Mouse (Mus musculus) CH12.LX (cell line): ENCODE results near the gene Rrm2. TPM values are rescaled to one million over a fixed set of nuclear protein-coding genes. Genes with fewer than 3 reads are reported as not detected.

ENCODE experiments used
- DNase-seq: peaks from one replicate; pipeline ENCODE4 v3.0.0-alpha.2; 2013; ENCODE audit errors: extremely low read depth
- H3K27ac ChIP-seq: 2 replicates; pipeline ENCODE4 v1.5.1; 2012; ENCODE audit warnings: low read depth, mild to moderate bottlenecking, control low read depth, moderate library complexity; ENCODE audit not compliant: insufficient read depth
- H3K27me3 ChIP-seq: replicated peaks from 2 replicates; pipeline ENCODE3; 2012; ENCODE audit warnings: inconsistent platforms
- H3K36me3 ChIP-seq, 2 experiments: replicated peaks in 1 of 2; 2 replicates each; pipeline versions ENCODE3 to v1.6.1; 2012; ENCODE audit warnings: inconsistent platforms in 1 of 2, low read length in 1 of 2, mild to moderate bottlenecking in 1 of 2, mixed read lengths in 1 of 2, moderate library complexity in 1 of 2; ENCODE audit not compliant: control insufficient read depth in 1 of 2, insufficient read depth in 1 of 2
- H3K4me1 ChIP-seq, 2 experiments: 2 replicates each; pipeline ENCODE4 v1.6.1; 2012; ENCODE audit warnings: inconsistent platforms in 1 of 2, moderate library complexity in 1 of 2; ENCODE audit not compliant: insufficient read depth in 2 of 2, control insufficient read depth in 1 of 2
- H3K4me2 ChIP-seq: 2 replicates; pipeline ENCODE4 v1.6.1; 2012; ENCODE audit warnings: low read depth, mild to moderate bottlenecking, control low read depth; ENCODE audit not compliant: poor library complexity, insufficient read depth, severe bottlenecking
- H3K4me3 ChIP-seq, 3 experiments: fragments of 150-350 bp in 1 of 3; sonication (generic) in 1 of 3; replicated peaks in 1 of 3; 2 replicates each; pipeline versions ENCODE3 to v1.5.1; 2011 to 2012; ENCODE audit warnings: low read depth in 2 of 3, low read length in 2 of 3, mild to moderate bottlenecking in 2 of 3, moderate library complexity in 2 of 3, control low read depth in 1 of 3, improper control_type of control experiment in 1 of 3, inconsistent platforms in 1 of 3, mixed read lengths in 1 of 3; ENCODE audit not compliant: poor library complexity in 1 of 3
- H3K79me2 ChIP-seq: replicated peaks from 2 replicates; pipeline ENCODE4 v1.6.1; 2012; ENCODE audit warnings: mild to moderate bottlenecking, moderate library complexity; ENCODE audit not compliant: control insufficient read depth, poor library complexity, insufficient read depth, severe bottlenecking; ENCODE audit errors: extremely low read depth
- H3K9ac ChIP-seq: 2 replicates; pipeline ENCODE4 v1.6.1; 2012; ENCODE audit warnings: low read depth, mild to moderate bottlenecking, control low read depth, moderate library complexity; ENCODE audit not compliant: insufficient read depth
- H3K9me3 ChIP-seq: replicated peaks from 2 replicates; pipeline ENCODE3; 2012; ENCODE audit warnings: low read length, inconsistent platforms, mixed read lengths
- CHD1 ChIP-seq: IDR thresholded peaks from 2 replicates; pipeline ENCODE4 v1.6.1; 2012; ENCODE audit warnings: low read depth, low read length, improper control_type of control experiment, inconsistent platforms
- CTCF ChIP-seq, 2 experiments: IDR thresholded peaks in 1 of 2; conservative IDR thresholded peaks in 1 of 2; 2 replicates each; pipeline ENCODE4 v1.5.1; 2011 to 2012; ENCODE audit warnings: low read depth in 2 of 2, low read length in 2 of 2, improper control_type of control experiment in 1 of 2, inconsistent platforms in 1 of 2, mild to moderate bottlenecking in 1 of 2, moderate library complexity in 1 of 2
- ELF1 ChIP-seq: IDR thresholded peaks from 2 replicates; pipeline ENCODE4 v1.6.1; 2014; ENCODE audit warnings: low read depth, mild to moderate bottlenecking, inconsistent platforms, low read length, improper control_type of control experiment
- GABPA ChIP-seq: IDR thresholded peaks from 2 replicates; pipeline ENCODE4 v1.6.1; 2012; ENCODE audit warnings: low read depth, low read length, improper control_type of control experiment, inconsistent platforms; ENCODE audit not compliant: insufficient replicate concordance
- IRF4 ChIP-seq: IDR thresholded peaks from 2 replicates; pipeline ENCODE4 v1.6.1; 2014; ENCODE audit warnings: low read depth, mild to moderate bottlenecking, inconsistent platforms, low read length, improper control_type of control experiment
- JUND ChIP-seq: conservative IDR thresholded peaks from 2 replicates; pipeline ENCODE4 v1.6.1; 2011; ENCODE audit warnings: low read depth, low read length, improper control_type of control experiment
- KAT2A ChIP-seq: IDR thresholded peaks from 2 replicates; pipeline ENCODE4 v1.6.1; 2012; ENCODE audit warnings: low read length, improper control_type of control experiment, inconsistent platforms; ENCODE audit not compliant: insufficient replicate concordance
- MAFK ChIP-seq: IDR thresholded peaks from 2 replicates; pipeline ENCODE4 v1.6.1; 2011; ENCODE audit warnings: low read length, improper control_type of control experiment; ENCODE audit not compliant: insufficient replicate concordance
- MEF2A ChIP-seq: IDR thresholded peaks from 2 replicates; pipeline ENCODE4 v1.6.1; 2014; ENCODE audit warnings: low read depth, mild to moderate bottlenecking, inconsistent platforms, low read length, improper control_type of control experiment, borderline replicate concordance
- RAD21 ChIP-seq: IDR thresholded peaks from 2 replicates; pipeline ENCODE4 v1.6.1; 2011; ENCODE audit warnings: low read depth, mild to moderate bottlenecking, low read length, improper control_type of control experiment, moderate library complexity
- USF1 ChIP-seq: IDR thresholded peaks from 2 replicates; pipeline ENCODE4 v1.6.1; 2014; ENCODE audit warnings: low read depth, mild to moderate bottlenecking, inconsistent platforms, low read length, improper control_type of control experiment
- USF2 ChIP-seq: conservative IDR thresholded peaks from 2 replicates; pipeline ENCODE4 v1.6.1; 2011; ENCODE audit warnings: low read depth, low read length, improper control_type of control experiment
- ZC3H11A ChIP-seq: IDR thresholded peaks from 2 replicates; pipeline ENCODE4 v1.6.1; 2012; ENCODE audit warnings: low read depth, mild to moderate bottlenecking, inconsistent platforms, low read length, improper control_type of control experiment
- ZKSCAN1 ChIP-seq: IDR thresholded peaks from 2 replicates; pipeline ENCODE4 v1.6.1; 2012; ENCODE audit warnings: low read depth, inconsistent platforms, low read length, improper control_type of control experiment, borderline replicate concordance
- ZMIZ1 ChIP-seq: IDR thresholded peaks from 2 replicates; pipeline ENCODE4 v1.6.1; 2012; ENCODE audit warnings: low read depth, mild to moderate bottlenecking, inconsistent platforms, low read length, improper control_type of control experiment
- ZNF384 ChIP-seq: IDR thresholded peaks from 2 replicates; pipeline ENCODE4 v1.6.1; 2012; ENCODE audit warnings: low read depth, low read length, improper control_type of control experiment, inconsistent platforms
- dilution Hi-C: fragments of 300-500 bp; cut with MboI; formaldehyde crosslinking; loops from 2 replicates; pipeline ENCODE4 v1.14.3; 2020; ENCODE audit warnings: low sequenced_read_pairs; ENCODE audit not compliant: extremely low pct_unique_long_range_greater_than_20kb, extremely low pct_ligation_motif_present
- in situ Hi-C: fragments of 300-500 bp; cut with MboI; formaldehyde crosslinking; loops from 3 replicates; pipeline ENCODE4 v1.14.3; 2019; ENCODE audit warnings: low sequenced_read_pairs, low pct_ligation_motif_present, low pct_unique_long_range_greater_than_20kb, mixed read lengths
- polyA plus RNA-seq: library from polyadenylated mRNA; unstranded; fragments of >175 nt; gene quantifications from 2 replicates; pipeline ENCODE4 v1.2.1, GENCODE M21; 2012; ENCODE audit warnings: low read depth; ENCODE audit not compliant: insufficient read length
- total RNA-seq, 2 experiments: library from RNA; depleted of rRNA; stranded (reverse); fragments of 300-350 nt in 1 of 2; fragments of >200 nt in 1 of 2; gene quantifications; 2 replicates each; pipeline ENCODE4 v1.2.3; 2012 to 2014

The Rrm2 gene
- total and polyA plus RNA-seq, 3 experiments, result 89.0 to 214 (median 180) TPM

DNA sequence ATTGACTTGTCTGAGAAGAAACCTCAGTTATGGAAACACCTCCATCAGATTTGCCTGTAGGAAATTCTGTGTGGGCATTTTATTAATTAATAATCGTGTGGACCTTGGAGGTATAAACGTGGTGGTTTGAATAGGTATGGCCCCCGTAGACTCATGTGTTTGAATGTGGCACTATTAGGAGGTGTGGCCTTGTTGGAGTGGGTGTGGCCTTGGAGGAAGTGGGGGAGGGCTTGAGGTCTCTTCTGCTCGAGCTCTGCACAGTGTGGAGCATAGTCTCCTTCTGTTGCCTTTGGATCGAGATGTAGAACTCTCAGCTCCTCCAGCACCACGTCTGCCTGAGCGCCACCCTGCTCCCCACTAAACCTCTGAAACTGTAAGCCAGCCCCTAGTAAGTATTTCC is 24.6 kb upstream of the Rrm2 start:
- in situ Hi-C loops, result no loop called here
- no peak for DNase-seq
- H3K9me3 ChIP-seq, result no peaks in the 10 kb centered on the region
- no peaks in the 10 kb centered on the region for H3K27me3 ChIP-seq
- dilution Hi-C loops, result no loop called here
- H3K36me3 ChIP-seq, result no peaks in the 10 kb centered on the region
- no peak overlapping the region for H3K4me3 ChIP-seq
- no peaks in the 10 kb centered on the region for H3K4me1 ChIP-seq
- TF ChIP-seq USF1, result no peak
- TF ChIP-seq KAT2A, result no peak
- no peak for TF ChIP-seq ZMIZ1
- no peak for TF ChIP-seq ZNF384
- no peaks in the 10 kb centered on the region for H3K79me2 ChIP-seq
- no peak overlapping the region for H3K4me2 ChIP-seq
- no peak overlapping the region for H3K27ac ChIP-seq
- H3K9ac ChIP-seq, result no peak overlapping the region

DNA sequence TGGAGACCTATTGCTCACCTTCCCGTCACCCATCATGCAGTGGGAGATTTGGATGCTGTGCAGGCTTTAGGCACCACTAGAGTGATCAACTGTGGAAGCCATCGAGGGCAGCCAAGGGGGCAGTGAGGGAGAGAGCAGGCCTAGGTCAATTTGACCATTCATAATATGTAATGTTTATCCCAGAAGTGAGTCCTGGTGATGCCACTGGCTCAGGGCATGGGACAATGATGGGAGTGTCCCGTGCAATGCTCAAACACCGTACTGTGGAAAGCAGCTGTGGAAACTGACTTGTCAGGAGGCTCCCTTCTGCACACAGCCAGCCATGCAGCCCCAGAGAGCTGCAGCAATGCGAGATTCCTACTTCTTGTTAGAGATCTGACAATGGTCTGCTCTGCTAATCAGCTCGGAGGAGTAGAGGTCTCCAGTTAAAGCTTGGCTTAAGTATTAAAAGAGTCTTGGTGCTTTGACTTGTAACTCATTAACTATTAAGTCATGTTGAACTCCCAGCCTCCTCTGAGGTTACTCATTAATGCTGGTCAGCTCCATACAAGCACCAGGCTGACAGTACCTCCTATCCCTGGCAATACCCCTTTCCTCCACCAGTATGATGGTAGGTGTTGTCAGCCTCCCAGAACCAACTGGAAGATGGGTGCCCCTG is 21.9 kb upstream of the Rrm2 start:
- TF ChIP-seq MAFK (no peak), MEF2A (no peak), ELF1 (no peak), ZNF384 (no peak), JUND (no peak), USF2 (no peak), USF1 (no peak), GABPA (no peak), RAD21 (no peak), CTCF (conservative IDR thresholded peaks at IDR 0.05 in 1 of 2, IDR thresholded peaks at IDR 0.05 in 1 of 2; ENCODE audit: low read depth in 2 of 2, low read length in 2 of 2) (no peak), ZC3H11A (no peak), IRF4 (no peak), CHD1 (no peak), ZKSCAN1 (no peak), KAT2A (no peak)
- TF ChIP-seq, all 38 proteins: peak for 0
- no peak for DNase-seq
- H3K9me3 ChIP-seq, result no peaks in the 10 kb centered on the region
- no peak overlapping the region for H3K9ac ChIP-seq
- H3K4me3 ChIP-seq, result no peak overlapping the region
- dilution Hi-C loops (no loop called here), in situ Hi-C loops (no loop called here)
- H3K79me2 ChIP-seq, result no peaks in the 10 kb centered on the region
- no peak overlapping the region for H3K4me2 ChIP-seq
- H3K27me3 ChIP-seq, result no peaks in the 10 kb centered on the region
- no peaks in the 10 kb centered on the region for H3K4me1 ChIP-seq
- no peaks in the 10 kb centered on the region for H3K36me3 ChIP-seq
- H3K27ac ChIP-seq, result no peak overlapping the region
